Mouse (Mus musculus) E14TG2a.4 (cell line): Measurements from ENCODE around the gene Fam207a.

Experiments used
- CTCF ChIP-seq: conservative IDR thresholded peaks from 2 replicates; pipeline ENCODE4 v1.5.1; 2014; ENCODE audit warnings: low read length
- NANOG ChIP-seq: IDR thresholded peaks from 2 replicates; pipeline ENCODE4 v1.6.1; 2014; ENCODE audit warnings: borderline replicate concordance, low read length, mixed read lengths
- POU5F1 ChIP-seq: IDR thresholded peaks from 2 replicates; pipeline ENCODE4 v1.6.1; 2014; ENCODE audit warnings: low read length, borderline replicate concordance

GRCm38 (mm10) chr10:77461161-77461560 is 54.4 kb downstream of the Fam207a start:
- TF ChIP-seq POU5F1: no peak
- TF ChIP-seq CTCF: no peak
- no peak for TF ChIP-seq NANOG
